In the genomic region with DNA sequence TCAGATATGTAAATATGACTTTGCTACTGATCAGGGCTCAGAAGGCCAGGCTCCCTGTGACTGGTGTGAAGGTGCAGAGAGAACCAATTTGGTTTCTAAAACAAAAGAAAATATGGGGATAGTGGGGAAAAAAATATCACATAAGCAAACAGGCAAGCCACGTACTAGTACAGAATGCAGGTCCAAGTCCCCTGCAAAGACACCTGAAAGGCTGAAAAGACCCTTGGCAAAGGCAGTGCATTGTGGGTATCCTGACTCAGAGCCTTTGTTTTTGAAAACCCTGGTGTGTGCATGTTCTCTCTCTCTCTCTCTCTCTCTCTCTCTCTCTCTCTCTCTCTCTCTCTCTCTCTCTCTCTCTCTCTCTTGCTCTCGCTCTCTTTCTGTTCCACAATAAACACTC, we compare ENCODE assay signal across 15 mouse cellular contexts.
DNase-seq lines count a peak whose midpoint lies in the region; ATAC-seq and TF ChIP-seq lines count a peak whose summit lies in the region.
"Had no signal": no experiment of that assay in that cellular context is flagged by ENCODE, and none has a peak within 500 bp of the region (broad histone marks: within the 10 kb centered on the region; RNA-seq: fewer than 3 reads in every experiment).

No protein-coding gene starts in this region.

- 9% methylated on average over 2 of the region's 2 CpGs for WGBS in cerebellum, adult 2 months
- 72% methylated on average over 2 of the region's 2 CpGs for WGBS in intestine, embryonic 16.5 days
- WGBS in stomach, postnatal 0 days = 60% methylated on average over 2 of the region's 2 CpGs

- H3K9ac ChIP-seq in intestine, embryonic 16.5 days (ENCODE audit: low read depth, low read length) = no peak overlapping the region
- no peak overlapping the region for H3K9ac ChIP-seq in stomach, postnatal 0 days (ENCODE audit: low read length)
- H3K9ac ChIP-seq: embryonic facial prominence, embryonic 12.5 days had no signal

- H3K4me3 ChIP-seq in cerebellum, adult 2 months (replicated peaks; ENCODE audit: insufficient read depth, low read depth, low read length) = no peak overlapping the region
- H3K4me3 ChIP-seq in intestine, embryonic 16.5 days (ENCODE audit: low read length) = no peak overlapping the region
- H3K4me3 ChIP-seq in stomach, postnatal 0 days (ENCODE audit: low read depth, low read length) = no peak overlapping the region
- H3K4me3 ChIP-seq: embryonic facial prominence, embryonic 12.5 days had no signal

- no peak for TF ChIP-seq EP300 in stomach, postnatal 0 days (optimal IDR thresholded peaks at IDR 0.05)

- H3K4me2 ChIP-seq in intestine, embryonic 16.5 days (ENCODE audit: low read depth, low read length) = peak overlapping the region; percentile 21
- no peak overlapping the region for H3K4me2 ChIP-seq in stomach, postnatal 0 days (replicated peaks; ENCODE audit: low read depth)
- H3K4me2 ChIP-seq: embryonic facial prominence, embryonic 12.5 days had no signal

- H3K36me3 ChIP-seq in intestine, embryonic 16.5 days (ENCODE audit: control insufficient read depth, insufficient read depth, low read length) = no peaks in the 10 kb centered on the region
- no peaks in the 10 kb centered on the region for H3K36me3 ChIP-seq in stomach, postnatal 0 days (ENCODE audit: control insufficient read depth, insufficient read depth, low read length)
- H3K36me3 ChIP-seq: embryonic facial prominence, embryonic 12.5 days had no signal

- peak overlapping the region; percentile 98 for H3K27ac ChIP-seq in cerebellum, adult 2 months (ENCODE audit: insufficient read depth, low read length)
- peak overlapping the region; percentile 81 for H3K27ac ChIP-seq in intestine, embryonic 16.5 days (ENCODE audit: low read length)
- peak overlapping the region; percentile 56; the same call in 1 of the 2 replicates for H3K27ac ChIP-seq in stomach, postnatal 0 days (replicated peaks)
- H3K27ac ChIP-seq: embryonic facial prominence, embryonic 12.5 days; kidney, postnatal 0 days had no signal

- DNase-seq in cerebellum, adult 2 months = peak in 1 of 2 experiments; percentile 51
- DNase-seq in cerebellum, adult 8-10 months = no peak
- peak; percentile 24 for DNase-seq in retina, postnatal 1 day
- no peak for DNase-seq in retina, embryonic 14.5 days (ENCODE audit: low spot score)
- no peak for DNase-seq in stomach, postnatal 0 days (ENCODE audit: low spot score)
- DNase-seq in adrenal gland, adult 2 months = no peak
- DNase-seq: gastrocnemius, postnatal 36 days; liver; lung, postnatal 10 days; thymus, adult 18-20 months had no signal

- H3K27me3 ChIP-seq in cerebellum, adult 2 months (ENCODE audit: control insufficient read depth, insufficient read depth, low read length) = no peaks in the 10 kb centered on the region
- no peaks in the 10 kb centered on the region for H3K27me3 ChIP-seq in intestine, embryonic 16.5 days (replicated peaks; ENCODE audit: control insufficient read depth, insufficient read depth, low read length)
- no peaks in the 10 kb centered on the region for H3K27me3 ChIP-seq in stomach, postnatal 0 days (ENCODE audit: control insufficient read depth, insufficient read depth, low read length)
- H3K27me3 ChIP-seq: CH12.LX; embryonic facial prominence, embryonic 12.5 days had no signal

- peaks cover 60% of the 10 kb centered on the region for H3K4me1 ChIP-seq in cerebellum, adult 2 months (ENCODE audit: control insufficient read depth, insufficient read depth, low read length)
- peaks cover 13% of the 10 kb centered on the region; the same call in 1 of the 2 replicates for H3K4me1 ChIP-seq in intestine, embryonic 16.5 days (ENCODE audit: control insufficient read depth, insufficient read depth, low read length)
- H3K4me1 ChIP-seq in stomach, postnatal 0 days (replicated peaks; ENCODE audit: control insufficient read depth, insufficient read depth) = no peaks in the 10 kb centered on the region
- H3K4me1 ChIP-seq: embryonic facial prominence, embryonic 12.5 days had no signal

- no peak for TF ChIP-seq CTCF in cerebellum, adult 2 months (IDR thresholded peaks at IDR 0.05; ENCODE audit: borderline replicate concordance, insufficient read depth, low read depth, low read length)
- TF ChIP-seq CTCF in stomach, postnatal 0 days (IDR thresholded peaks at IDR 0.05; ENCODE audit: low read depth) = no peak

- no peak for TF ChIP-seq POLR2A in cerebellum, adult 2 months (IDR thresholded peaks at IDR 0.05; ENCODE audit: borderline replicate concordance, insufficient read depth, low read length)

- H3K9me3 ChIP-seq in intestine, embryonic 16.5 days (ENCODE audit: control insufficient read depth, low read length) = no peaks in the 10 kb centered on the region
- H3K9me3 ChIP-seq in stomach, postnatal 0 days (ENCODE audit: control insufficient read depth, low read length) = no peaks in the 10 kb centered on the region
- H3K9me3 ChIP-seq: embryonic facial prominence, embryonic 12.5 days had no signal

- ATAC-seq in intestine, embryonic 16.5 days = no peak
- no peak for ATAC-seq in stomach, postnatal 0 days (ENCODE audit: low FRiP score, low TSS enrichment)
- ATAC-seq in frontal cortex, adult (ENCODE audit: low TSS enrichment) = no peak
